ENCODE assay signal across 25 mouse cellular contexts in the genomic region with DNA sequence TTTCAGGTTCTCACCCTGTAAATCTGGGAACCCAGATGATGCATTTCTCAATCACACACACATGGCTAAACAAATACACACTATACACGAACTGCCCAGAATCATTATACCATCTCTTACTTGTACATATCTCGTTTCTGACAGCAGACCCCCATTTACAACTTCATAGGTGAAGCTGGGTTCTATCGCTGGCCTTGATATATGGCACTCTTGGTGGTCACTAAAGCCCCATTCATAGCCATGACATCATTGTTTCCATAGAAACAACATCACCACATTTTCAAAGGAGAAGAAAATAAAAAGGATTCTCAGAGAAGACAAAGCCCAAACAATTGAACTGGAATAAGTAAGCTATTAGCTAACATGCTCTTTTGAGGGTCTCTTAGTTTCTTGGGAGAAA.
DNase-seq lines count a peak whose midpoint lies in the region; ATAC-seq and TF ChIP-seq lines count a peak whose summit lies in the region.
"Had no signal": no experiment of that assay in that cellular context is flagged by ENCODE, and none has a peak within 500 bp of the region (broad histone marks: within the 10 kb centered on the region; RNA-seq: fewer than 3 reads in every experiment).

No protein-coding gene starts in this region.

- H3K4me2 ChIP-seq in forebrain, embryonic 14.5 days (ENCODE audit: low read length) = no peak overlapping the region
- no peak overlapping the region for H3K4me2 ChIP-seq in neural tube, embryonic 11.5 days (ENCODE audit: low read depth)
- H3K4me2 ChIP-seq in neural tube, embryonic 15.5 days = no peak overlapping the region
- H3K4me2 ChIP-seq: embryonic facial prominence, embryonic 13.5 days; forebrain, embryonic 13.5 days; heart, embryonic 11.5 days; hindbrain, embryonic 12.5 days; hindbrain, embryonic 15.5 days had no signal

- H3K9ac ChIP-seq in forebrain, embryonic 14.5 days (ENCODE audit: low read length) = no peak overlapping the region
- no peak overlapping the region for H3K9ac ChIP-seq in neural tube, embryonic 11.5 days (ENCODE audit: low read length)
- H3K9ac ChIP-seq in neural tube, embryonic 15.5 days (replicated peaks) = no peak overlapping the region
- H3K9ac ChIP-seq: embryonic facial prominence, embryonic 13.5 days; forebrain, embryonic 13.5 days; forebrain, postnatal 0 days; hindbrain, embryonic 12.5 days; hindbrain, embryonic 15.5 days had no signal

- WGBS in forebrain, embryonic 14.5 days = 20% methylated on average over 3 of the region's 3 CpGs
- WGBS in forebrain, embryonic 10.5 days = 58% methylated on average over 3 of the region's 3 CpGs
- 27% methylated on average over 3 of the region's 3 CpGs for WGBS in neural tube, embryonic 11.5 days
- 18% methylated on average over 3 of the region's 3 CpGs for WGBS in neural tube, embryonic 15.5 days
- 88% methylated on average over 3 of the region's 3 CpGs for WGBS in kidney, adult 2 months

- H3K27me3 ChIP-seq in forebrain, embryonic 14.5 days (replicated peaks; ENCODE audit: control insufficient read depth, insufficient read depth, low read length) = no peaks in the 10 kb centered on the region
- H3K27me3 ChIP-seq in forebrain, embryonic 10.5 days (ENCODE audit: poor library complexity, severe bottlenecking) = peaks cover 2% of the 10 kb centered on the region; the same call in 1 of the 2 replicates
- no peaks in the 10 kb centered on the region for H3K27me3 ChIP-seq in neural tube, embryonic 11.5 days (ENCODE audit: control insufficient read depth, insufficient read depth, low read length)
- no peaks in the 10 kb centered on the region for H3K27me3 ChIP-seq in neural tube, embryonic 15.5 days (replicated peaks)
- H3K27me3 ChIP-seq in kidney, adult 2 months (replicated peaks; ENCODE audit: control insufficient read depth, insufficient read depth, low read length) = no peaks in the 10 kb centered on the region
- H3K27me3 ChIP-seq: embryonic facial prominence, embryonic 13.5 days; forebrain, embryonic 13.5 days; hindbrain, embryonic 12.5 days; hindbrain, embryonic 15.5 days had no signal

- peak; percentile 32 for DNase-seq in forebrain, embryonic 14.5 days (ENCODE audit: low spot score)
- DNase-seq in forebrain, embryonic 10.5 days (ENCODE audit: extremely low spot score, low spot score) = no peak
- no peak for DNase-seq in neural tube, embryonic 11.5 days (ENCODE audit: low spot score)
- peak; percentile 53 for DNase-seq in mesoderm, embryonic 11.5 days (ENCODE audit: low read depth, low spot score)
- DNase-seq in retina, embryonic 14.5 days (ENCODE audit: low spot score) = peak; percentile 44
- DNase-seq in kidney, postnatal 14 days = no peak
- DNase-seq in kidney, adult 2 months = no peak
- DNase-seq: adrenal gland, adult 2 months; adrenal gland, postnatal 25 days; cerebellum, adult 18-20 months; cerebellum, adult 9-11 months; cerebellum, postnatal 25 days; forebrain, postnatal 0 days; gastrocnemius, adult 2 months; gastrocnemius, postnatal 14 days; heart, adult 11 months had no signal

- no peak for ATAC-seq in forebrain, embryonic 14.5 days
- peak; percentile 64; the same call in 1 of the 2 replicates for ATAC-seq in neural tube, embryonic 11.5 days (ENCODE audit: insufficient read depth, low FRiP score, low TSS enrichment)
- no peak; the same call in 1 of the 2 replicates for ATAC-seq in neural tube, embryonic 15.5 days (ENCODE audit: low FRiP score)
- ATAC-seq: CD4-positive, CD25-positive, alpha-beta regulatory T cell, adult 4 months; forebrain, embryonic 13.5 days; forebrain, postnatal 0 days had no signal

- no peaks in the 10 kb centered on the region for H3K36me3 ChIP-seq in forebrain, embryonic 14.5 days (ENCODE audit: control insufficient read depth, insufficient read depth, low read length)
- no peaks in the 10 kb centered on the region for H3K36me3 ChIP-seq in forebrain, embryonic 10.5 days (replicated peaks)
- H3K36me3 ChIP-seq in neural tube, embryonic 11.5 days (ENCODE audit: control insufficient read depth, insufficient read depth, low read length) = no peaks in the 10 kb centered on the region
- no peaks in the 10 kb centered on the region for H3K36me3 ChIP-seq in neural tube, embryonic 15.5 days
- H3K36me3 ChIP-seq in kidney, adult 2 months (ENCODE audit: control insufficient read depth, insufficient read depth, low read length) = no peaks in the 10 kb centered on the region
- H3K36me3 ChIP-seq: embryonic facial prominence, embryonic 10.5 days; embryonic facial prominence, embryonic 13.5 days; hindbrain, embryonic 12.5 days; hindbrain, embryonic 15.5 days had no signal

- TF ChIP-seq POLR2A in kidney, adult 2 months (IDR thresholded peaks at IDR 0.05; ENCODE audit: low read depth, low read length) = no peak

- H3K9me3 ChIP-seq in forebrain, embryonic 14.5 days (replicated peaks; ENCODE audit: control insufficient read depth, low read length) = no peaks in the 10 kb centered on the region
- no peaks in the 10 kb centered on the region for H3K9me3 ChIP-seq in forebrain, embryonic 10.5 days
- no peaks in the 10 kb centered on the region for H3K9me3 ChIP-seq in neural tube, embryonic 11.5 days (ENCODE audit: control insufficient read depth, low read length)
- no peaks in the 10 kb centered on the region for H3K9me3 ChIP-seq in neural tube, embryonic 15.5 days (replicated peaks)
- H3K9me3 ChIP-seq: embryonic facial prominence, embryonic 10.5 days; embryonic facial prominence, embryonic 13.5 days; forebrain, embryonic 13.5 days; hindbrain, embryonic 12.5 days; hindbrain, embryonic 15.5 days had no signal

- H3K4me3 ChIP-seq in forebrain, embryonic 14.5 days (ENCODE audit: low read depth, low read length) = no peak overlapping the region
- no peak overlapping the region for H3K4me3 ChIP-seq in forebrain, embryonic 10.5 days
- no peak overlapping the region for H3K4me3 ChIP-seq in neural tube, embryonic 11.5 days (ENCODE audit: low read depth, low read length)
- no peak overlapping the region for H3K4me3 ChIP-seq in neural tube, embryonic 15.5 days (replicated peaks)
- no peak overlapping the region for H3K4me3 ChIP-seq in kidney, adult 2 months (ENCODE audit: insufficient read depth, low read depth, low read length)
- H3K4me3 ChIP-seq: embryonic facial prominence, embryonic 10.5 days; embryonic facial prominence, embryonic 13.5 days; erythroblast, embryonic 14.5 days; forebrain, embryonic 13.5 days; gastrocnemius, adult 2 months; hindbrain, embryonic 12.5 days; hindbrain, embryonic 15.5 days had no signal

- H3K4me1 ChIP-seq in forebrain, embryonic 14.5 days (ENCODE audit: control insufficient read depth, insufficient read depth, low read length) = peaks cover 3% of the 10 kb centered on the region
- H3K4me1 ChIP-seq in forebrain, embryonic 10.5 days = peaks cover 25% of the 10 kb centered on the region
- H3K4me1 ChIP-seq in neural tube, embryonic 11.5 days (ENCODE audit: control insufficient read depth, insufficient read depth, low read length) = peaks cover 14% of the 10 kb centered on the region
- H3K4me1 ChIP-seq in neural tube, embryonic 15.5 days = no peaks in the 10 kb centered on the region
- H3K4me1 ChIP-seq in kidney, adult 2 months (ENCODE audit: control insufficient read depth, insufficient read depth, low read length) = peaks cover 14% of the 10 kb centered on the region; the same call in 1 of the 2 replicates
- H3K4me1 ChIP-seq: embryonic facial prominence, embryonic 13.5 days; hindbrain, embryonic 15.5 days had no signal

- TF ChIP-seq CTCF in kidney, adult 2 months (conservative IDR thresholded peaks at IDR 0.05; ENCODE audit: insufficient read depth, insufficient read length, low read depth, low read length) = no peak

- no peak overlapping the region for H3K27ac ChIP-seq in forebrain, embryonic 14.5 days (ENCODE audit: low read depth, low read length)
- H3K27ac ChIP-seq in forebrain, embryonic 10.5 days = no peak overlapping the region
- H3K27ac ChIP-seq in neural tube, embryonic 11.5 days (ENCODE audit: low read depth, low read length) = no peak overlapping the region
- no peak overlapping the region for H3K27ac ChIP-seq in neural tube, embryonic 15.5 days (replicated peaks)
- H3K27ac ChIP-seq in kidney, adult 2 months (ENCODE audit: insufficient read depth, low read depth, low read length) = no peak overlapping the region
- H3K27ac ChIP-seq: embryonic facial prominence, embryonic 10.5 days; embryonic facial prominence, embryonic 13.5 days; forebrain, embryonic 13.5 days; gastrocnemius, adult 2 months; hindbrain, embryonic 12.5 days; hindbrain, embryonic 15.5 days had no signal

Comparison
In these comparisons a context has a peak if more than half of its experiments do, and no peak if none do; other contexts are left out.
1. DNase-seq: peak in forebrain, embryonic 14.5 days (single experiment), mesoderm, embryonic 11.5 days (single experiment) and retina, embryonic 14.5 days (single experiment); none in forebrain, embryonic 10.5 days (single experiment), neural tube, embryonic 11.5 days (single experiment), kidney, postnatal 14 days (single experiment) and kidney, adult 2 months (single experiment).